Mouse (Mus musculus) midbrain, embryonic 15.5 days (tissue): Measurements from ENCODE around the gene 1190007I07Rik. TPM values are rescaled to one million over a fixed set of nuclear protein-coding genes. Genes with fewer than 3 reads are reported as not detected.
"Not testable (repeated sequence)": the region's sequence is repeated elsewhere in the genome, so short reads cannot be mapped to it uniquely, and the experiment has no call there.

Source experiments
- ATAC-seq: fragments of 200-750 bp; cut with Nextera tagmentation; replicated peaks from 2 replicates; pipeline ENCODE4 v1.8.0; 2017; ENCODE audit warnings: moderate TSS enrichment
- H3K27ac ChIP-seq: fragments of 300-500 bp; sonication (generic); 2 replicates; pipeline ENCODE4 v1.5.1; 2015; ENCODE audit warnings: mild to moderate bottlenecking, inconsistent platforms
- H3K27me3 ChIP-seq: fragments of 300-500 bp; sonication (generic); replicated peaks from 2 replicates; pipeline ENCODE4 v1.6.1; 2015; ENCODE audit warnings: inconsistent platforms
- H3K36me3 ChIP-seq: fragments of 300-500 bp; sonication (generic); replicated peaks from 2 replicates; pipeline ENCODE4 v1.6.1; 2015; ENCODE audit warnings: inconsistent platforms
- H3K4me1 ChIP-seq: fragments of 300-500 bp; sonication (generic); 2 replicates; pipeline ENCODE4 v1.6.1; 2015; ENCODE audit warnings: inconsistent platforms
- H3K4me2 ChIP-seq: fragments of 300-500 bp; sonication (generic); 2 replicates; pipeline ENCODE4 v1.6.1; 2015; ENCODE audit warnings: inconsistent platforms, mild to moderate bottlenecking, moderate library complexity
- H3K4me3 ChIP-seq: fragments of 300-500 bp; sonication (generic); 2 replicates; pipeline ENCODE4 v1.5.1; 2015; ENCODE audit warnings: mild to moderate bottlenecking, inconsistent platforms
- H3K9ac ChIP-seq: fragments of 300-500 bp; sonication (generic); 2 replicates; pipeline ENCODE4 v1.6.1; 2015; ENCODE audit warnings: mild to moderate bottlenecking, inconsistent platforms
- H3K9me3 ChIP-seq: fragments of 300-500 bp; sonication (generic); 2 replicates; pipeline ENCODE4 v1.6.1; 2016; ENCODE audit warnings: inconsistent platforms
- whole genome bisulfite sequencing: fragments of 180-500 bp; shearing (Covaris S2); methylation state at CpG from one replicate; pipeline ENCODE4 v1.1.7; 2015; ENCODE audit warnings: mixed read lengths; 5-methylcytosine and 5-hydroxymethylcytosine counted together
- polyA plus RNA-seq: library from polyadenylated mRNA; unstranded; fragments of >200 nt; fragmentation: Nextera tagmentation; extraction: Ambion mirVana; gene quantifications from 2 replicates; pipeline ENCODE4 v1.2.1, GENCODE M21; 2015

Gene 1190007I07Rik
- polyA plus RNA-seq, 1 experiment from 2014 or later, result 36.4 TPM

- WGBS, result 90% methylated on average over 9 of the region's 9 CpGs
- H3K36me3 ChIP-seq, result peaks cover 44% of the 10 kb centered on the region
Measured at GRCm38 (mm10) chr10:82641481-82641880, 18.5 kb upstream of the 1190007I07Rik start.

GRCm38 (mm10) chr10:82639032-82639698 is 16.1 kb upstream of the 1190007I07Rik start:
- H3K27ac ChIP-seq, result no peak overlapping the region
- peaks cover 36% of the 10 kb centered on the region for H3K36me3 ChIP-seq
- H3K9ac ChIP-seq, result no peak overlapping the region
- no peaks in the 10 kb centered on the region for H3K4me1 ChIP-seq
- no peaks in the 10 kb centered on the region for H3K9me3 ChIP-seq
- H3K4me2 ChIP-seq, result no peak overlapping the region
- no peaks in the 10 kb centered on the region for H3K27me3 ChIP-seq
- 92% methylated on average over 8 of the region's 8 CpGs for WGBS
- no peak for ATAC-seq
- H3K4me3 ChIP-seq, result no peak overlapping the region

More at GRCm38 (mm10) chr10:82641481-82641880, 18.5 kb upstream of the 1190007I07Rik start:
- Histone ChIP-seq H3K27ac (no peak overlapping the region), H3K9ac (no peak overlapping the region), H3K4me1 (no peaks in the 10 kb centered on the region), H3K4me2 (no peak overlapping the region), H3K27me3 (no peaks in the 10 kb centered on the region), H3K9me3 (no peaks in the 10 kb centered on the region), H3K4me3 (no peak overlapping the region)
- ATAC-seq, result no peak

GRCm38 (mm10) chr10:82636321-82636720 is 13.3 kb upstream of the 1190007I07Rik start:
- Histone ChIP-seq H3K27me3 (no peaks in the 10 kb centered on the region), H3K4me3 (no peak overlapping the region), H3K4me1 (peaks cover 9% of the 10 kb centered on the region), H3K4me2 (no peak overlapping the region), H3K27ac (no peak overlapping the region), H3K36me3 (peaks cover 21% of the 10 kb centered on the region), H3K9me3 (no peaks in the 10 kb centered on the region), H3K9ac (no peak overlapping the region)
- WGBS, result 96% methylated on average over 3 of the region's 3 CpGs
- ATAC-seq, result no peak

- Histone ChIP-seq H3K4me1 (peaks cover 20% of the 10 kb centered on the region), H3K9ac (no peak overlapping the region), H3K4me3 (no peak overlapping the region), H3K27ac (no peak overlapping the region), H3K27me3 (no peaks in the 10 kb centered on the region), H3K9me3 (no peaks in the 10 kb centered on the region), H3K36me3 (peaks cover 4% of the 10 kb centered on the region; the same call in 1 of the 2 replicates), H3K4me2 (no peak overlapping the region)
- WGBS, result 98% methylated on average over 7 of the region's 7 CpGs
- ATAC-seq, result no peak
Measured at GRCm38 (mm10) chr10:82634348-82634747, 11.3 kb upstream of the 1190007I07Rik start.

GRCm38 (mm10) chr10:82632496-82633280 is 9.7 kb upstream of the 1190007I07Rik start:
- H3K27me3 ChIP-seq, result no peaks in the 10 kb centered on the region
- WGBS, result 97% methylated on average over 12 of the region's 12 CpGs
- no peak overlapping the region for H3K4me2 ChIP-seq
- H3K9me3 ChIP-seq, result no peaks in the 10 kb centered on the region
- H3K9ac ChIP-seq, result no peak overlapping the region
- H3K27ac ChIP-seq, result no peak overlapping the region
- H3K4me3 ChIP-seq, result no peak overlapping the region
- H3K4me1 ChIP-seq, result peaks cover 26% of the 10 kb centered on the region
- H3K36me3 ChIP-seq, result 0 out of 2 replicates have a peak, but pooled peaks cover 3% of the 10 kb centered on the region
- no peak for ATAC-seq

GRCm38 (mm10) chr10:82631133-82631532 is 8.1 kb upstream of the 1190007I07Rik start:
- Histone ChIP-seq H3K27me3 (no peaks in the 10 kb centered on the region), H3K4me2 (peak overlapping the region; percentile 77; the same call in 1 of the 2 replicates), H3K4me3 (peak overlapping the region; percentile 60), H3K9me3 (no peaks in the 10 kb centered on the region), H3K9ac (no peak overlapping the region; the same call in 1 of the 2 replicates), H3K4me1 (peaks cover 26% of the 10 kb centered on the region), H3K27ac (no peak overlapping the region), H3K36me3 (0 out of 2 replicates have a peak, but pooled peaks cover 3% of the 10 kb centered on the region)
- 75% methylated on average over 7 of the region's 7 CpGs for WGBS
- ATAC-seq, result no peak

- Histone ChIP-seq H3K4me2 (peak overlapping the region; percentile 77), H3K27me3 (no peaks in the 10 kb centered on the region), H3K36me3 (0 out of 2 replicates have a peak, but pooled peaks cover 3% of the 10 kb centered on the region), H3K9ac (peak overlapping the region; percentile 60), H3K4me3 (peak overlapping the region; percentile 60), H3K4me1 (peaks cover 26% of the 10 kb centered on the region), H3K27ac (peak overlapping the region; percentile 94), H3K9me3 (no peaks in the 10 kb centered on the region)
- 18% methylated on average over 7 of the region's 7 CpGs for WGBS
- ATAC-seq, result no peak
Measured at GRCm38 (mm10) chr10:82630497-82630896, 7.5 kb upstream of the 1190007I07Rik start.

GRCm38 (mm10) chr10:82629586-82630255 is 6.7 kb upstream of the 1190007I07Rik start, which contains the start of gene Tdg:
Gene Tdg, plus strand, starts transcription at chr10:82629828.
- Histone ChIP-seq H3K4me3 (peak within 1 kb of the TSS; percentile 60), H3K4me2 (peak within 1 kb of the TSS; percentile 82), H3K4me1 (peaks cover 26% of the 10 kb centered on the region), H3K27ac (peak within 1 kb of the TSS; percentile 94), H3K9ac (peak within 1 kb of the TSS; percentile 60)
- not testable (repeated sequence) for H3K36me3 ChIP-seq, H3K27me3 ChIP-seq, H3K9me3 ChIP-seq
- 2% methylated on average over 74 of the region's 78 CpGs for WGBS
- ATAC-seq, result peak; percentile 96

GRCm38 (mm10) chr10:82629111-82629585 is 6.1 kb upstream of the 1190007I07Rik start:
- peak overlapping the region; percentile 60 for H3K9ac ChIP-seq
- WGBS, result 7% methylated on average over 11 of the region's 11 CpGs
- H3K4me2 ChIP-seq, result peak overlapping the region; percentile 82
- no peaks in the 10 kb centered on the region for H3K9me3 ChIP-seq
- 0 out of 2 replicates have a peak, but pooled peaks cover 3% of the 10 kb centered on the region for H3K36me3 ChIP-seq
- ATAC-seq, result peak; percentile 71
- no peaks in the 10 kb centered on the region for H3K27me3 ChIP-seq
- peak overlapping the region; percentile 60 for H3K4me3 ChIP-seq
- H3K27ac ChIP-seq, result peak overlapping the region; percentile 94
- peaks cover 26% of the 10 kb centered on the region for H3K4me1 ChIP-seq

- 5% methylated on average over 2 of the region's 2 CpGs for WGBS
- not testable (repeated sequence) for H3K27me3 ChIP-seq, H3K4me1 ChIP-seq, H3K9me3 ChIP-seq, H3K36me3 ChIP-seq
- peak overlapping the region; percentile 86 for H3K27ac ChIP-seq
- peak overlapping the region; percentile 66 for H3K4me2 ChIP-seq
- H3K9ac ChIP-seq, result peak overlapping the region; percentile 64
- H3K4me3 ChIP-seq, result peak overlapping the region; percentile 60
- peak; percentile 38 for ATAC-seq
Measured at GRCm38 (mm10) chr10:82623553-82623932, 515 bp upstream of the 1190007I07Rik start.

GRCm38 (mm10) chr10:82622235-82622634 is 793 bp downstream of the 1190007I07Rik start:
- peak overlapping the region; percentile 64 for H3K9ac ChIP-seq
- H3K27me3 ChIP-seq, result no peaks in the 10 kb centered on the region
- H3K4me2 ChIP-seq, result peak overlapping the region; percentile 66
- H3K4me1 ChIP-seq, result peaks cover 6% of the 10 kb centered on the region
- H3K4me3 ChIP-seq, result peak overlapping the region; percentile 60
- H3K36me3 ChIP-seq, result no peaks in the 10 kb centered on the region
- no peaks in the 10 kb centered on the region for H3K9me3 ChIP-seq
- ATAC-seq, result peak; percentile 48; the same call in 1 of the 2 replicates
- WGBS, result 32% methylated on average over 9 of the region's 9 CpGs
- no peak overlapping the region for H3K27ac ChIP-seq

- H3K9me3 ChIP-seq, H3K4me1 ChIP-seq, H3K4me3 ChIP-seq, ATAC-seq, H3K27me3 ChIP-seq, H3K9ac ChIP-seq, H3K4me2 ChIP-seq, H3K27ac ChIP-seq, H3K36me3 ChIP-seq: not testable (repeated sequence)
- WGBS, result 59% methylated on average over 4 of the region's 4 CpGs
Measured at GRCm38 (mm10) chr10:82594421-82594820, 28.6 kb downstream of the 1190007I07Rik start.
